Mouse (Mus musculus): ENCODE data around the gene Spdya. TPM values are rescaled to one million over a fixed set of nuclear protein-coding genes. Genes with fewer than 3 reads are reported as not detected.
"Not testable (repeated sequence)": the region's sequence is repeated elsewhere in the genome, so short reads cannot be mapped to it uniquely, and the experiment has no call there.

Gene Spdya
- polyA plus RNA-seq, 1 experiment from 2014 or later = 0.97 TPM

GRCm38 (mm10) chr17:71639056-71639455, 87.2 kb downstream of the Spdya start:
- H3K4me1 ChIP-seq (ENCODE audit: control insufficient read depth, insufficient read depth, low read length); H3K27ac ChIP-seq (replicated peaks; ENCODE audit: low read depth, low read length); H3K9ac ChIP-seq (ENCODE audit: low read length); DNase-seq (ENCODE audit: low spot score); H3K9me3 ChIP-seq (ENCODE audit: control insufficient read depth, low read length); H3K4me2 ChIP-seq (ENCODE audit: low read depth, severe bottlenecking); ATAC-seq (ENCODE audit: insufficient number of reproducible peaks, low FRiP score, low TSS enrichment, low read depth); H3K4me3 ChIP-seq (ENCODE audit: low read depth, low read length); H3K27me3 ChIP-seq (ENCODE audit: control insufficient read depth, insufficient read depth, low read length): not testable (repeated sequence)
- H3K36me3 ChIP-seq (ENCODE audit: control insufficient read depth, insufficient read depth, low read length) = peaks cover 18% of the 10 kb centered on the region
- 83% methylated on average over 5 of the region's 5 CpGs for WGBS

Other genes starting within 250 kb of the Spdya start
- 15.8 and 20.3 TPM in 2 replicates for gene Emilin2, start 240.1 kb upstream of the Spdya start, polyA plus RNA-seq (2014; fragmentation: Nextera tagmentation; extraction: Ambion mirVana)
- gene Gm4707, start 92.1 kb upstream of the Spdya start, polyA plus RNA-seq (2014; fragmentation: Nextera tagmentation; extraction: Ambion mirVana) = 3.3 and 4.7 TPM in 2 replicates
- 96.3 and 104 TPM in 2 replicates for gene Smchd1, start 76.7 kb upstream of the Spdya start, polyA plus RNA-seq (2014; fragmentation: Nextera tagmentation; extraction: Ambion mirVana)
- 66.3 and 70.6 TPM in 2 replicates for gene Ndc80, start 25.2 kb upstream of the Spdya start, polyA plus RNA-seq (2014; fragmentation: Nextera tagmentation; extraction: Ambion mirVana)
- gene Wdr43, start 63.8 kb downstream of the Spdya start, polyA plus RNA-seq (2014; fragmentation: Nextera tagmentation; extraction: Ambion mirVana) = 104 and 106 TPM in 2 replicates
- gene Togaram2, start 121.2 kb downstream of the Spdya start, polyA plus RNA-seq (2014; fragmentation: Nextera tagmentation; extraction: Ambion mirVana) = not detected in 2 replicates
- not detected in 2 replicates for gene Pcare, start 200.8 kb downstream of the Spdya start, polyA plus RNA-seq (2014; fragmentation: Nextera tagmentation; extraction: Ambion mirVana)
- gene Clip4, start 216.4 kb downstream of the Spdya start, polyA plus RNA-seq (2014; fragmentation: Nextera tagmentation; extraction: Ambion mirVana) = 2.7 and 4.6 TPM in 2 replicates

Data from limb, embryonic 11.5 days (tissue).